Mouse (Mus musculus) liver, postnatal 0 days (tissue): ENCODE results near the gene Rab6b. TPM values are rescaled to one million over a fixed set of nuclear protein-coding genes. Genes with fewer than 3 reads are reported as not detected.
"Not testable (repeated sequence)": the region's sequence is repeated elsewhere in the genome, so short reads cannot be mapped to it uniquely, and the experiment has no call there.

Source experiments
- ATAC-seq: fragments of 200-750 bp; cut with Nextera tagmentation; 2 replicates; pipeline ENCODE4 v1.8.0; 2017; ENCODE audit warnings: mild to moderate bottlenecking, moderate library complexity
- DNase-seq: peaks from one replicate; pipeline ENCODE4 v3.0.0-alpha.2; 2016
- H3K27ac ChIP-seq: fragments of 300-500 bp; sonication (generic); 2 replicates; pipeline ENCODE4 v1.5.1; 2014; ENCODE audit warnings: antibody characterized with exemption, moderate library complexity, mild to moderate bottlenecking, low read depth
- H3K27me3 ChIP-seq: fragments of 300-500 bp; sonication (generic); 2 replicates; pipeline ENCODE4 v1.6.1; 2014; ENCODE audit warnings: low read length, control low read depth, mixed read lengths; ENCODE audit not compliant: insufficient read depth
- H3K36me3 ChIP-seq: fragments of 300-500 bp; sonication (generic); replicated peaks from 2 replicates; pipeline ENCODE4 v1.6.1; 2014; ENCODE audit warnings: mild to moderate bottlenecking, control low read depth, low read length, moderate library complexity, mixed read lengths; ENCODE audit not compliant: insufficient read depth
- H3K4me1 ChIP-seq: fragments of 300-500 bp; sonication (generic); 2 replicates; pipeline ENCODE4 v1.6.1; 2014; ENCODE audit warnings: antibody characterized with exemption, mild to moderate bottlenecking, control low read depth; ENCODE audit not compliant: insufficient read depth
- H3K4me2 ChIP-seq: fragments of 300-500 bp; sonication (generic); 2 replicates; pipeline ENCODE4 v1.6.1; 2014; ENCODE audit warnings: low read depth, mild to moderate bottlenecking, low read length, moderate library complexity, mixed read lengths
- H3K4me3 ChIP-seq: fragments of 300-500 bp; sonication (generic); 2 replicates; pipeline ENCODE4 v1.5.1; 2014; ENCODE audit warnings: low read depth, low read length
- H3K9ac ChIP-seq: fragments of 300-500 bp; sonication (generic); replicated peaks from 2 replicates; pipeline ENCODE4 v1.6.1; 2014; ENCODE audit warnings: mild to moderate bottlenecking, moderate library complexity
- H3K9me3 ChIP-seq: fragments of 300-500 bp; sonication (generic); 2 replicates; pipeline ENCODE4 v1.6.1; 2016; ENCODE audit warnings: mild to moderate bottlenecking, control low read depth, low read length, mixed read lengths
- CTCF ChIP-seq: sonication (generic); IDR thresholded peaks from 2 replicates; pipeline ENCODE4 v1.5.1; 2016; ENCODE audit warnings: antibody characterized with exemption, low read depth
- EP300 ChIP-seq: IDR thresholded peaks from 2 replicates; pipeline ENCODE4 v1.6.1; 2016; ENCODE audit warnings: antibody characterized with exemption, low read depth, mild to moderate bottlenecking
- WGBS: fragments of 180-500 bp; shearing (Covaris S2); extraction: QIAGEN DNeasy Blood & Tissue Kit; methylation state at CpG from one replicate; pipeline ENCODE4 v1.1.7; 2014; ENCODE audit not compliant: insufficient replicate concordance; 5-methylcytosine and 5-hydroxymethylcytosine counted together
- polyA plus RNA-seq: library from polyadenylated mRNA; unstranded; fragments of >200 nt; fragmentation: Nextera tagmentation; extraction: Ambion mirVana; gene quantifications from 2 replicates; pipeline ENCODE4 v1.2.1, GENCODE M21; 2015

Gene Rab6b
- polyA plus RNA-seq, 1 experiment from 2014 or later = 0.26 TPM

DNA sequence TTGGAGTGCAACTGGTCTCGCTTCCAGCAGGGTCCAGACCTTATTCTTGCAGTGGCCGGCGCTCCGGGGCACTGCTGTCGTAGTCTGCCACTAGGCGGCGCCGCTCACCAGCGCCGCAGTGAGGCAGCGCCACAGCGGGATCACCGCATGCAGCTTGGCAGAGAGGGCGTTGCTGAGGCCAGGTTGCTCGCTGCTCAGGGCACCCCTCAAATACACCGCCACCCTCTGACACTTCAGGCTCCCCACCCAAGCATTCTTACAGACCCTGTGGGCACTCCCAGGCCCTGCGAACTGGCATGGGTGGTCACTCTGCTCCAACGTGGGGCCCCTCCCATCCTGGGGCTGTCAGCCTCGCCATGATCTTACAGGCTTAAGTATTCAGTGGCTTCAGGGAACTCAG is 19.3 kb upstream of the Rab6b start:
- H3K9ac ChIP-seq = peak overlapping the region; percentile 48
- H3K4me3 ChIP-seq = peak overlapping the region; percentile 36
- WGBS = 0% methylated on average over 15 of the region's 19 CpGs
- peak; percentile 85 for DNase-seq
- H3K27ac ChIP-seq = no peak overlapping the region
- ATAC-seq = peak; percentile 64
- no peaks in the 10 kb centered on the region for H3K36me3 ChIP-seq
- H3K4me1 ChIP-seq = peaks cover 20% of the 10 kb centered on the region
- no peaks in the 10 kb centered on the region for H3K9me3 ChIP-seq
- peak; percentile 97 for TF ChIP-seq CTCF
- no peak for TF ChIP-seq EP300
- H3K27me3 ChIP-seq = no peaks in the 10 kb centered on the region
- peak overlapping the region; percentile 80 for H3K4me2 ChIP-seq

GRCm38 (mm10) chr9:103093681-103094080 is 17.9 kb upstream of the Rab6b start:
- ATAC-seq (no peak), DNase-seq (no peak)
- no peaks in the 10 kb centered on the region for H3K27me3 ChIP-seq
- no peaks in the 10 kb centered on the region for H3K9me3 ChIP-seq
- H3K9ac ChIP-seq = no peak overlapping the region
- WGBS = 73% methylated on average over 3 of the region's 3 CpGs
- no peak overlapping the region for H3K4me2 ChIP-seq
- TF ChIP-seq EP300 (no peak), CTCF (no peak)
- no peaks in the 10 kb centered on the region for H3K36me3 ChIP-seq
- no peak overlapping the region for H3K27ac ChIP-seq
- peaks cover 18% of the 10 kb centered on the region for H3K4me1 ChIP-seq
- no peak overlapping the region for H3K4me3 ChIP-seq

- peak; percentile 51 for DNase-seq
- peaks cover 16% of the 10 kb centered on the region for H3K4me1 ChIP-seq
- not testable (repeated sequence) for H3K9me3 ChIP-seq, H3K9ac ChIP-seq, H3K27ac ChIP-seq, H3K36me3 ChIP-seq
- peak; percentile 75 for ATAC-seq
- H3K4me3 ChIP-seq = peak overlapping the region; percentile 43; the same call in 1 of the 2 replicates
- 0 out of 2 replicates have a peak, but pooled peaks have one; percentile 12 for TF ChIP-seq CTCF
- peak overlapping the region; percentile 62 for H3K4me2 ChIP-seq
- WGBS = 26% methylated on average over 7 of the region's 14 CpGs
- peaks cover 35% of the 10 kb centered on the region for H3K27me3 ChIP-seq
These were observed 3.2 kb upstream of the Rab6b start for GRCm38 (mm10) chr9:103108341-103108798.

DNA sequence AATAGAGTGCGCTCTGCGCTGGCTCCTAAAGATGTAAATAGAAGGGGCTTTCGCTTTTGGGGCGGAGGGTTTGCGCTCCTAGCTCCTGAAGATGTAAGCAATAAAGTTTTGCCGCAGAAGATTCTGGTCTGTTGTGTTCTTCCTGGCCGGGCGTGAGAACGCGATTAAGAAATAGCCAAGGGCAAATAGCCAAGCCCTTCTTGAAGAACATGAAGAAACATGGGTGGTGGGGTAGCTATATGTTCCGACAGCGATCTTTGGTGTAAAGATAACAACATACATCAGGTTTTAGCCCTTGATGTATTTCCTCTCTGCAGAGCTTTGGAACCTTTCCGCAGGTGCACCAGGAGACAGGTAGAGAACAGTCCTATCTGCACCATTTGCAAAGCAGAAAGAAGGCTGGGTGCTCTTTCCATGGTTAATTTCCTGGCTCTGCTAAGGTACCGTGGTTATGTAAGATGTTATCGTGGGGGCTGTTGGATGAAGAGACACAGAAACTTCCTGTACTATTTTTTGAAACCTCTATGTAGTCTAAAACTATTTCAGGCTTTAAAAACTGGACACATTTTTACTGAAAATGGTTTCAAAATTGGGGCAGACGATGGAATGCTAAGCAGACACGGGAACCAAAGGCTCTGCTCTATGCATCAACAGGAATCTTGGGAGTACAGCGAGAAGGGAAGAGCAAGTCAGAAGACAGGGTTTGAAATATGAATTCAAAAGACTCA is 2.5 kb upstream of the Rab6b start:
- Histone ChIP-seq H3K27ac (0 out of 2 replicates have a peak overlapping the region, but pooled peaks have one; percentile 19), H3K4me3 (peak overlapping the region; percentile 43), H3K4me2 (peak overlapping the region; percentile 62), H3K4me1 (peaks cover 16% of the 10 kb centered on the region), H3K9ac (peak overlapping the region; percentile 9; the same call in 1 of the 2 replicates), H3K27me3 (peaks cover 41% of the 10 kb centered on the region), H3K36me3 (no peaks in the 10 kb centered on the region), H3K9me3 (no peaks in the 10 kb centered on the region)
- 35% methylated on average over 18 of the region's 18 CpGs for WGBS
- DNase-seq = no peak
- no peak for ATAC-seq
- TF ChIP-seq CTCF (no peak), EP300 (no peak)

GRCm38 (mm10) chr9:103109911-103110310 is 1.7 kb upstream of the Rab6b start:
- WGBS = 42% methylated on average over 2 of the region's 2 CpGs
- Histone ChIP-seq H3K27ac (no peak overlapping the region), H3K27me3 (peaks cover 42% of the 10 kb centered on the region), H3K9ac (no peak overlapping the region), H3K36me3 (no peaks in the 10 kb centered on the region), H3K4me1 (peaks cover 16% of the 10 kb centered on the region), H3K9me3 (no peaks in the 10 kb centered on the region), H3K4me3 (0 out of 2 replicates have a peak overlapping the region, but pooled peaks have one; percentile 43), H3K4me2 (peak overlapping the region; percentile 62; the same call in 1 of the 2 replicates)
- TF ChIP-seq CTCF = no peak
- no peak for TF ChIP-seq EP300
- DNase-seq (no peak), ATAC-seq (no peak)

- Histone ChIP-seq H3K4me1 (peaks cover 16% of the 10 kb centered on the region), H3K4me2 (peak overlapping the region; percentile 82), H3K4me3 (peak overlapping the region; percentile 51), H3K27ac (no peak overlapping the region), H3K36me3 (no peaks in the 10 kb centered on the region), H3K27me3 (peaks cover 43% of the 10 kb centered on the region), H3K9ac (0 out of 2 replicates have a peak overlapping the region, but pooled peaks have one; percentile 48), H3K9me3 (no peaks in the 10 kb centered on the region)
- TF ChIP-seq EP300 = no peak
- no peak for TF ChIP-seq CTCF
- no peak for ATAC-seq
- no peak for DNase-seq
- WGBS = 16% methylated on average over 18 of the region's 18 CpGs
These were observed 673 bp upstream of the Rab6b start for GRCm38 (mm10) chr9:103110727-103111501.
